Comparison of ENCODE assay signal across 12 mouse cellular contexts in genomic region chr11:105934303-105934711, GRCm38 (mm10). TPM values are rescaled to one million over a fixed set of nuclear protein-coding genes. Genes with fewer than 3 reads are reported as not detected.
DNase-seq lines count a peak whose midpoint lies in the region.
"Had no signal": no experiment of that assay in that cellular context is flagged by ENCODE, and none has a peak within 500 bp of the region (broad histone marks: within the 10 kb centered on the region; RNA-seq: fewer than 3 reads in every experiment).

No protein-coding gene starts in this region.

- intact Hi-C loops in left cerebral cortex, postnatal 4 days (cut with DNase I): no loop called here

- DNase-seq in adrenal gland, postnatal 36 days: peak; percentile 34 to 38
- DNase-seq in adrenal gland, postnatal 10 days: no peak
- peak; percentile 23 for DNase-seq in left cerebral cortex, postnatal 4 days
- no peak for DNase-seq in left cerebral cortex, adult 18-20 months (ENCODE audit: low spot score in 2 of 2)
- peak; percentile 69 for DNase-seq in 3134 (ENCODE audit: extremely low read depth, insufficient read length, low spot score)
- peak; percentile 50 for DNase-seq in gastrocnemius, postnatal 25 days
- DNase-seq in cerebellum, adult 9-11 months: no peak
- no peak for DNase-seq in left cerebral cortex, adult 9 months (ENCODE audit: low spot score in 2 of 2)
- DNase-seq: adrenal gland, postnatal 14 days; B cell, adult 2 months; cerebellum, adult 8-10 months; right cerebral cortex, postnatal 14 days had no signal

RNA-seq across cellular contexts. Expression of gene Cyb561, which starts 18.8 kb away (rescaled TPM):
- total RNA-seq in adrenal gland, postnatal 36 days (2021): 100 to 1,000 TPM; 134 to 165 TPM
- 100 to 1,000 TPM; 123 to 140 TPM for total RNA-seq in adrenal gland, postnatal 10 days (2021)
- 10 to 100 TPM; 36.6 to 38.9 TPM for total RNA-seq in left cerebral cortex, postnatal 4 days (2021)
- total RNA-seq in left cerebral cortex, adult 18-20 months (2021): 100 to 1,000 TPM; 102 TPM
- total RNA-seq in gastrocnemius, postnatal 25 days (2021): 1 to 10 TPM; 4.2 to 6.6 TPM

RNA-seq across cellular contexts. Expression of gene Ace, which starts 33.4 kb away (rescaled TPM):
- 10 to 100 TPM in 1 of 2 experiments, 1 to 10 TPM in 1; 8.0 to 15.5 TPM for total RNA-seq in adrenal gland, postnatal 36 days (2021)
- total RNA-seq in adrenal gland, postnatal 10 days (2021): 10 to 100 TPM; 12.9 to 15.4 TPM
- 1 to 10 TPM; 8.1 to 9.8 TPM for total RNA-seq in left cerebral cortex, postnatal 4 days (2021)
- total RNA-seq in left cerebral cortex, adult 18-20 months (2021): 10 to 100 TPM; 14.3 to 18.6 TPM
- total RNA-seq in gastrocnemius, postnatal 25 days (2021): 10 to 100 TPM; 31.1 to 33.9 TPM

Comparison
In these comparisons a context has a peak if more than half of its experiments do, and no peak if none do; other contexts are left out.
1. DNase-seq: peak in adrenal gland, postnatal 36 days (2 of 2), left cerebral cortex, postnatal 4 days (single experiment), 3134 (single experiment) and gastrocnemius, postnatal 25 days (single experiment); none in adrenal gland, postnatal 10 days (single experiment), left cerebral cortex, adult 18-20 months (0 of 2), cerebellum, adult 9-11 months (single experiment) and left cerebral cortex, adult 9 months (0 of 2).
2. RNA of gene Cyb561, which starts 18.8 kb away (total RNA-seq): 134 to 165 TPM in adrenal gland, postnatal 36 days, 123 to 140 TPM in adrenal gland, postnatal 10 days, 102 TPM in left cerebral cortex, adult 18-20 months and 36.6 to 38.9 TPM in left cerebral cortex, postnatal 4 days; 4.2 to 6.6 TPM in gastrocnemius, postnatal 25 days; every median in the first group is over 4 times any median in the second.